Mouse (Mus musculus) embryonic facial prominence, embryonic 14.5 days (tissue): ENCODE data around the gene Zfp62. TPM values are rescaled to one million over a fixed set of nuclear protein-coding genes. Genes with fewer than 3 reads are reported as not detected.

Experiments used
- ATAC-seq: fragments of 200-750 bp; cut with Nextera tagmentation; 2 replicates; pipeline ENCODE4 v1.8.0; 2017; ENCODE audit warnings: low read depth, moderate number of reproducible peaks, moderate TSS enrichment
- DNase-seq: peaks from one replicate; pipeline ENCODE4 v3.0.0-alpha.2; 2015; ENCODE audit warnings: low spot score
- H3K27ac ChIP-seq: fragments of 300-500 bp; sonication (generic); replicated peaks from 2 replicates; pipeline ENCODE4 v1.5.1; 2014; ENCODE audit warnings: low read depth, mild to moderate bottlenecking, low read length, moderate library complexity
- H3K27me3 ChIP-seq: fragments of 300-500 bp; sonication (generic); replicated peaks from 2 replicates; pipeline ENCODE4 v1.6.1; 2014; ENCODE audit warnings: low read length; ENCODE audit not compliant: control insufficient read depth, insufficient read depth
- H3K36me3 ChIP-seq: fragments of 300-500 bp; sonication (generic); 2 replicates; pipeline ENCODE4 v1.6.1; 2014; ENCODE audit warnings: low read length, mixed read lengths; ENCODE audit not compliant: control insufficient read depth, insufficient read depth
- H3K4me1 ChIP-seq: fragments of 300-500 bp; sonication (generic); 2 replicates; pipeline ENCODE4 v1.6.1; 2014; ENCODE audit warnings: antibody characterized with exemption, low read length; ENCODE audit not compliant: control insufficient read depth, insufficient read depth
- H3K4me2 ChIP-seq: fragments of 300-500 bp; sonication (generic); 2 replicates; pipeline ENCODE4 v1.6.1; 2014; ENCODE audit warnings: low read depth, mild to moderate bottlenecking, low read length, moderate library complexity, mixed read lengths
- H3K4me3 ChIP-seq: fragments of 300-500 bp; sonication (generic); 2 replicates; pipeline ENCODE4 v1.5.1; 2014; ENCODE audit warnings: low read depth, mild to moderate bottlenecking, low read length
- H3K9ac ChIP-seq: fragments of 300-500 bp; sonication (generic); 2 replicates; pipeline ENCODE4 v1.6.1; 2014; ENCODE audit warnings: low read depth, mild to moderate bottlenecking, low read length, moderate library complexity, mixed read lengths
- H3K9me3 ChIP-seq: fragments of 300-500 bp; sonication (generic); 2 replicates; pipeline ENCODE4 v1.6.1; 2016; ENCODE audit warnings: low read length; ENCODE audit not compliant: control insufficient read depth
- WGBS: fragments of 180-500 bp; shearing (Covaris S2); extraction: QIAGEN DNeasy Blood & Tissue Kit; methylation state at CpG from one replicate; pipeline ENCODE4 v1.1.7; 2014; 5-methylcytosine and 5-hydroxymethylcytosine counted together
- polyA plus RNA-seq: library from polyadenylated mRNA; unstranded; fragments of >200 nt; fragmentation: Nextera tagmentation; extraction: Ambion mirVana; gene quantifications from 2 replicates; pipeline ENCODE4 v1.2.1, GENCODE M21; 2014

Gene Zfp62
- polyA plus RNA-seq, 1 experiment from 2014 or later: 40.4 TPM

GRCm38 (mm10) chr11:49248226-49248973 is 45.3 kb downstream of the Zfp62 start:
- H3K36me3 ChIP-seq: peaks cover 14% of the 10 kb centered on the region
- H3K4me1 ChIP-seq: peaks cover 49% of the 10 kb centered on the region
- no peak for ATAC-seq
- peak; percentile 48 for DNase-seq
- no peak overlapping the region for H3K4me2 ChIP-seq
- no peaks in the 10 kb centered on the region for H3K27me3 ChIP-seq
- H3K9ac ChIP-seq: no peak overlapping the region
- H3K4me3 ChIP-seq: no peak overlapping the region
- WGBS: 59% methylated on average over 6 of the region's 6 CpGs
- H3K9me3 ChIP-seq: no peaks in the 10 kb centered on the region
- H3K27ac ChIP-seq: peak overlapping the region; percentile 92

GRCm38 (mm10) chr11:49248974-49249700 is 46.0 kb downstream of the Zfp62 start:
- Histone ChIP-seq H3K4me1 (peaks cover 49% of the 10 kb centered on the region), H3K4me3 (no peak overlapping the region), H3K4me2 (peak overlapping the region; percentile 74; the same call in 1 of the 2 replicates), H3K36me3 (peaks cover 22% of the 10 kb centered on the region), H3K9ac (no peak overlapping the region), H3K27ac (peak overlapping the region; percentile 92), H3K27me3 (no peaks in the 10 kb centered on the region), H3K9me3 (no peaks in the 10 kb centered on the region)
- WGBS: 71% methylated on average over 6 of the region's 6 CpGs
- DNase-seq: no peak
- ATAC-seq: no peak

- ATAC-seq (no peak), DNase-seq (no peak)
- H3K9me3 ChIP-seq: no peaks in the 10 kb centered on the region
- peaks cover 46% of the 10 kb centered on the region for H3K4me1 ChIP-seq
- H3K4me2 ChIP-seq: peak overlapping the region; percentile 74
- H3K36me3 ChIP-seq: peaks cover 29% of the 10 kb centered on the region
- peak overlapping the region; percentile 90 for H3K9ac ChIP-seq
- H3K27ac ChIP-seq: peak overlapping the region; percentile 92
- H3K27me3 ChIP-seq: no peaks in the 10 kb centered on the region
- peak overlapping the region; percentile 75 for H3K4me3 ChIP-seq
- WGBS: 24% methylated on average over 9 of the region's 10 CpGs
Observed at GRCm38 (mm10) chr11:49249811-49250421, 46.8 kb downstream of the Zfp62 start.

GRCm38 (mm10) chr11:49250422-49251379 is 47.6 kb downstream of the Zfp62 start:
- 3% methylated on average over 33 of the region's 45 CpGs for WGBS
- Histone ChIP-seq H3K9me3 (no peaks in the 10 kb centered on the region), H3K4me2 (peak overlapping the region; percentile 74), H3K36me3 (peaks cover 37% of the 10 kb centered on the region), H3K27me3 (no peaks in the 10 kb centered on the region), H3K9ac (peak overlapping the region; percentile 90), H3K4me3 (peak overlapping the region; percentile 75), H3K4me1 (peaks cover 40% of the 10 kb centered on the region), H3K27ac (peak overlapping the region; percentile 92)
- peak; percentile 92 for DNase-seq
- ATAC-seq: peak; percentile 96

- Histone ChIP-seq H3K4me1 (peaks cover 40% of the 10 kb centered on the region), H3K27ac (peak overlapping the region; percentile 92; the same call in 1 of the 2 replicates)
- DNase-seq: no peak
Observed at GRCm38 (mm10) chr11:49251380-49251761, 48.3 kb downstream of the Zfp62 start.

GRCm38 (mm10) chr11:49252048-49252447 is 49.0 kb downstream of the Zfp62 start:
- WGBS: 93% methylated on average over 5 of the region's 5 CpGs
- Histone ChIP-seq H3K27ac (no peak overlapping the region), H3K9me3 (no peaks in the 10 kb centered on the region), H3K9ac (no peak overlapping the region), H3K4me2 (peak overlapping the region; percentile 74; the same call in 1 of the 2 replicates), H3K27me3 (no peaks in the 10 kb centered on the region), H3K4me3 (no peak overlapping the region), H3K4me1 (peaks cover 37% of the 10 kb centered on the region), H3K36me3 (peaks cover 42% of the 10 kb centered on the region)
- DNase-seq (no peak), ATAC-seq (no peak)

More at GRCm38 (mm10) chr11:49251380-49251761, 48.3 kb downstream of the Zfp62 start:
- no peak for ATAC-seq
- peak overlapping the region; percentile 90 for H3K9ac ChIP-seq
- no peaks in the 10 kb centered on the region for H3K9me3 ChIP-seq
- peaks cover 37% of the 10 kb centered on the region for H3K36me3 ChIP-seq
- whole genome bisulfite sequencing: 66% methylated on average over 7 of the region's 7 CpGs
- H3K27me3 ChIP-seq: no peaks in the 10 kb centered on the region
- peak overlapping the region; percentile 75 for H3K4me3 ChIP-seq
- H3K4me2 ChIP-seq: peak overlapping the region; percentile 74

GRCm38 (mm10) chr11:49253035-49253434 is 49.9 kb downstream of the Zfp62 start:
- DNase-seq: no peak
- Histone ChIP-seq H3K4me3 (no peak overlapping the region), H3K9ac (no peak overlapping the region), H3K4me1 (peaks cover 30% of the 10 kb centered on the region), H3K4me2 (no peak overlapping the region), H3K9me3 (no peaks in the 10 kb centered on the region), H3K27ac (no peak overlapping the region), H3K36me3 (peaks cover 43% of the 10 kb centered on the region), H3K27me3 (no peaks in the 10 kb centered on the region)
- WGBS: 90% methylated on average over 6 of the region's 6 CpGs
- ATAC-seq: no peak

GRCm38 (mm10) chr11:49259296-49259695 is 56.2 kb downstream of the Zfp62 start:
- H3K9me3 ChIP-seq: no peaks in the 10 kb centered on the region
- 93% methylated on average over 2 of the region's 2 CpGs for WGBS
- H3K36me3 ChIP-seq: peaks cover 60% of the 10 kb centered on the region

More at GRCm38 (mm10) chr11:49259296-49259695, 56.2 kb downstream of the Zfp62 start:
- Histone ChIP-seq H3K4me1 (no peaks in the 10 kb centered on the region), H3K27me3 (no peaks in the 10 kb centered on the region), H3K4me2 (no peak overlapping the region), H3K27ac (no peak overlapping the region), H3K4me3 (no peak overlapping the region), H3K9ac (no peak overlapping the region)
- ATAC-seq (no peak), DNase-seq (no peak)
